Mouse (Mus musculus): ENCODE results near the gene Nedd4. TPM values are rescaled to one million over a fixed set of nuclear protein-coding genes. Genes with fewer than 3 reads are reported as not detected.

Gene Nedd4
- polyA plus RNA-seq, 1 experiment from 2014 or later, result 690 TPM

GRCm38 (mm10) chr9:72763050-72763718 lies 101.0 kb downstream of the Nedd4 start:
- 4% methylated on average over 3 of the region's 3 CpGs for WGBS
- Histone ChIP-seq H3K27ac (peak overlapping the region; percentile 50; the same call in 1 of the 2 replicates), H3K9me3 (replicated peaks) (no peaks in the 10 kb centered on the region), H3K4me1 (peaks cover 52% of the 10 kb centered on the region), H3K27me3 (ENCODE audit: low read depth, poor library complexity, severe bottlenecking) (no peaks in the 10 kb centered on the region), H3K36me3 (no peaks in the 10 kb centered on the region), H3K4me3 (peak overlapping the region; percentile 15; the same call in 1 of the 2 replicates)
- DNase-seq (ENCODE audit: low spot score), result peak; percentile 59

- under 1% methylated on average over 17 of the region's 17 CpGs for WGBS
- H3K9me3 ChIP-seq (replicated peaks), result no peaks in the 10 kb centered on the region
- peak overlapping the region; percentile 54 for H3K4me3 ChIP-seq
- peak overlapping the region; percentile 88 for H3K27ac ChIP-seq
- peak; percentile 93 for DNase-seq (ENCODE audit: low spot score)
- no peaks in the 10 kb centered on the region for H3K27me3 ChIP-seq (ENCODE audit: low read depth, poor library complexity, severe bottlenecking)
- H3K36me3 ChIP-seq, result no peaks in the 10 kb centered on the region
- H3K4me1 ChIP-seq, result peaks cover 38% of the 10 kb centered on the region
Measured at GRCm38 (mm10) chr9:72766789-72767349, 104.7 kb downstream of the Nedd4 start.

- no peak overlapping the region for H3K4me3 ChIP-seq
- H3K9me3 ChIP-seq (replicated peaks), result no peaks in the 10 kb centered on the region
- H3K27ac ChIP-seq, result no peak overlapping the region
- no peaks in the 10 kb centered on the region for H3K36me3 ChIP-seq
- no peak for DNase-seq (ENCODE audit: low spot score)
- WGBS, result 91% methylated on average over 4 of the region's 4 CpGs
- peaks cover under 1% of the 10 kb centered on the region; the same call in 1 of the 2 replicates for H3K27me3 ChIP-seq (ENCODE audit: low read depth, poor library complexity, severe bottlenecking)
- H3K4me1 ChIP-seq, result peaks cover 10% of the 10 kb centered on the region
Measured at GRCm38 (mm10) chr9:72775022-72775421, 112.9 kb downstream of the Nedd4 start.

GRCm38 (mm10) chr9:72779004-72779403 lies 116.9 kb downstream of the Nedd4 start:
- H3K36me3 ChIP-seq, result no peaks in the 10 kb centered on the region
- no peak for DNase-seq (ENCODE audit: low spot score)
- H3K4me3 ChIP-seq, result no peak overlapping the region
- peaks cover 20% of the 10 kb centered on the region for H3K27me3 ChIP-seq (ENCODE audit: low read depth, poor library complexity, severe bottlenecking)
- H3K4me1 ChIP-seq, result peaks cover 39% of the 10 kb centered on the region
- H3K9me3 ChIP-seq (replicated peaks), result no peaks in the 10 kb centered on the region
- 52% methylated on average over 11 of the region's 11 CpGs for WGBS
- no peak overlapping the region for H3K27ac ChIP-seq

- no peak for DNase-seq (ENCODE audit: low spot score)
- Histone ChIP-seq H3K36me3 (no peaks in the 10 kb centered on the region), H3K27ac (no peak overlapping the region), H3K4me3 (no peak overlapping the region), H3K27me3 (ENCODE audit: low read depth, poor library complexity, severe bottlenecking) (peaks cover 20% of the 10 kb centered on the region), H3K4me1 (peaks cover 39% of the 10 kb centered on the region), H3K9me3 (replicated peaks) (no peaks in the 10 kb centered on the region)
- 6% methylated on average over 4 of the region's 4 CpGs for WGBS
Measured at GRCm38 (mm10) chr9:72779733-72780132, 117.6 kb downstream of the Nedd4 start.

GRCm38 (mm10) chr9:72780694-72781093 lies 118.5 kb downstream of the Nedd4 start:
- H3K4me3 ChIP-seq, result no peak overlapping the region
- no peaks in the 10 kb centered on the region for H3K9me3 ChIP-seq (replicated peaks)
- H3K27ac ChIP-seq, result no peak overlapping the region
- peaks cover 20% of the 10 kb centered on the region for H3K27me3 ChIP-seq (ENCODE audit: low read depth, poor library complexity, severe bottlenecking)
- peaks cover 39% of the 10 kb centered on the region for H3K4me1 ChIP-seq
- no peak for DNase-seq (ENCODE audit: low spot score)
- 19% methylated on average over 5 of the region's 5 CpGs for WGBS
- H3K36me3 ChIP-seq, result no peaks in the 10 kb centered on the region

- no peak overlapping the region for H3K4me3 ChIP-seq
- H3K4me1 ChIP-seq, result peaks cover 39% of the 10 kb centered on the region
- H3K27me3 ChIP-seq (ENCODE audit: low read depth, poor library complexity, severe bottlenecking), result peaks cover 20% of the 10 kb centered on the region
- H3K9me3 ChIP-seq (replicated peaks), result no peaks in the 10 kb centered on the region
- H3K27ac ChIP-seq, result 0 out of 2 replicates have a peak overlapping the region, but pooled peaks have one; percentile 17
- H3K36me3 ChIP-seq, result no peaks in the 10 kb centered on the region
- WGBS, result 14% methylated on average over 4 of the region's 4 CpGs
- DNase-seq (ENCODE audit: low spot score), result no peak
Measured at GRCm38 (mm10) chr9:72781466-72781865, 119.3 kb downstream of the Nedd4 start.

- Histone ChIP-seq H3K4me1 (peaks cover 39% of the 10 kb centered on the region), H3K9me3 (replicated peaks) (no peaks in the 10 kb centered on the region), H3K36me3 (no peaks in the 10 kb centered on the region), H3K27me3 (ENCODE audit: low read depth, poor library complexity, severe bottlenecking) (peaks cover 20% of the 10 kb centered on the region), H3K4me3 (peak overlapping the region; percentile 17; the same call in 1 of the 2 replicates), H3K27ac (peak overlapping the region; percentile 36; the same call in 1 of the 2 replicates)
- 18% methylated on average over 8 of the region's 8 CpGs for WGBS
- DNase-seq (ENCODE audit: low spot score), result no peak
Measured at GRCm38 (mm10) chr9:72782121-72782520, 120.0 kb downstream of the Nedd4 start.

GRCm38 (mm10) chr9:72787732-72788131 lies 125.6 kb downstream of the Nedd4 start:
- DNase-seq (ENCODE audit: low spot score), result no peak
- H3K27me3 ChIP-seq (ENCODE audit: low read depth, poor library complexity, severe bottlenecking), result no peaks in the 10 kb centered on the region
- no peak overlapping the region for H3K27ac ChIP-seq
- no peak overlapping the region for H3K4me3 ChIP-seq
- 91% methylated on average over 1 of the region's 1 CpGs for WGBS
- no peaks in the 10 kb centered on the region for H3K9me3 ChIP-seq (replicated peaks)
- H3K36me3 ChIP-seq, result no peaks in the 10 kb centered on the region
- peaks cover 29% of the 10 kb centered on the region for H3K4me1 ChIP-seq

- no peak overlapping the region for H3K4me3 ChIP-seq
- H3K27me3 ChIP-seq (ENCODE audit: low read depth, poor library complexity, severe bottlenecking), result no peaks in the 10 kb centered on the region
- 53% methylated on average over 14 of the region's 14 CpGs for WGBS
- H3K4me1 ChIP-seq, result peaks cover 28% of the 10 kb centered on the region
- H3K27ac ChIP-seq, result no peak overlapping the region
- no peaks in the 10 kb centered on the region for H3K9me3 ChIP-seq (replicated peaks)
- H3K36me3 ChIP-seq, result no peaks in the 10 kb centered on the region
- no peak for DNase-seq (ENCODE audit: low spot score)
Measured at GRCm38 (mm10) chr9:72790530-72791212, 128.5 kb downstream of the Nedd4 start.

- Histone ChIP-seq H3K9me3 (replicated peaks) (no peaks in the 10 kb centered on the region), H3K27ac (peak overlapping the region; percentile 17; the same call in 1 of the 2 replicates), H3K36me3 (no peaks in the 10 kb centered on the region), H3K4me3 (peak overlapping the region; percentile 25), H3K27me3 (ENCODE audit: low read depth, poor library complexity, severe bottlenecking) (no peaks in the 10 kb centered on the region), H3K4me1 (peaks cover 34% of the 10 kb centered on the region)
- 30% methylated on average over 10 of the region's 10 CpGs for WGBS
- peak; percentile 49 for DNase-seq (ENCODE audit: low spot score)
Measured at GRCm38 (mm10) chr9:72791213-72791582, 129.1 kb downstream of the Nedd4 start.

- 10% methylated on average over 6 of the region's 6 CpGs for WGBS
- Histone ChIP-seq H3K36me3 (no peaks in the 10 kb centered on the region), H3K27me3 (ENCODE audit: low read depth, poor library complexity, severe bottlenecking) (no peaks in the 10 kb centered on the region), H3K27ac (no peak overlapping the region), H3K4me3 (peak overlapping the region; percentile 14; the same call in 1 of the 2 replicates), H3K4me1 (peaks cover 35% of the 10 kb centered on the region), H3K9me3 (replicated peaks) (no peaks in the 10 kb centered on the region)
- no peak for DNase-seq (ENCODE audit: low spot score)
Measured at GRCm38 (mm10) chr9:72791681-72792080, 129.5 kb downstream of the Nedd4 start.

- Histone ChIP-seq H3K4me3 (no peak overlapping the region), H3K9me3 (replicated peaks) (no peaks in the 10 kb centered on the region), H3K4me1 (peaks cover 33% of the 10 kb centered on the region), H3K27me3 (ENCODE audit: low read depth, poor library complexity, severe bottlenecking) (no peaks in the 10 kb centered on the region), H3K27ac (no peak overlapping the region), H3K36me3 (no peaks in the 10 kb centered on the region)
- DNase-seq (ENCODE audit: low spot score), result no peak
- 90% methylated on average over 3 of the region's 3 CpGs for WGBS
Measured at GRCm38 (mm10) chr9:72795243-72795642, 133.1 kb downstream of the Nedd4 start.

Data from limb, embryonic 10.5 days (tissue).